Mouse (Mus musculus) central nervous system, embryonic 11.5 days (tissue): ENCODE data around the gene Mbd3. TPM values are rescaled to one million over a fixed set of nuclear protein-coding genes. Genes with fewer than 3 reads are reported as not detected.

ENCODE experiments used
- polyA plus RNA-seq: library from polyadenylated mRNA; depleted of rRNA; stranded (reverse); fragments of >200 nt; gene quantifications from 2 replicates; pipeline ENCODE4 v1.2.3, GENCODE M21; 2012; rRNA removed

The Mbd3 gene
- polyA plus RNA-seq, result 289 and 353 TPM in 2 replicates

DNA sequence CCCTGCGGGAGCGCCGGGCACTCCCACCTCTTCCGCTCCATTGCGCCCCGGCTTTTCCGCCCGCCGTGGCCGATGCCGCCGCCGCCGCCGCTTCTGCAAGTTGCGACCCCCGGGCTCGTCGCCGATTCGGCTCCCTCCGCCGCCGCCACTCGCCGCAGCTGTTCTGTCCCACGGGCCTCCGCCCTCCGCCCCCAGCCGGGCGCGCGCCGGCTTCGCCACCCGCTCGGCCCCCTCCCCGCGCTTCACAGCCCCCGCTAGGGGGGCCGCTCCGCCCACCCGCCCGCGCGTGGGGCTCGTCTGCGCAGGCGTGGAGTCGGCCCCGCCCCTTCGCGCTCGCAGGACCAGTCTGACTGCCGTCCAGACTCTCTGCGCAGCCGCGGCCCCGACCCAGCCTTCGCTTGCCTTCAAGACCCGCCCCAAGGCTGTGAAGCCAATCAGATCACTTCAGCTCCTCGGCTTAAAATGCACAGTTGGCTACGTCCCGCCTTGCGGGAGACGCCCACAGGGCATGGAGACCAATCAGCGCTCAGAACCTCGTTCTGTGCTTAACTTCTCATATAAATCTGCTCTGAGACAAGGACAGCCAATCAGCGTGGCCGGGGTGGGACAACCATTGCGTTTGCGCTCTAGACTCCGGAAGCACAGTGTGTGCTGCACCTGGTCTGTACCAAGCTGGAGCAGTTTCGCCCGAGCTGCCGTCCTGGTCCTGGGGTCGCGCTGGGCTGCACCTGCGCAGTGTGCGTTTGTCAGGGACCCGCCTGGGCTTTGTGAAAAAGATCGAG, at the start of gene Mbd3:
Mbd3 (minus strand) TSS at position 360 of the 782 bp plus-strand sequence.

DNA sequence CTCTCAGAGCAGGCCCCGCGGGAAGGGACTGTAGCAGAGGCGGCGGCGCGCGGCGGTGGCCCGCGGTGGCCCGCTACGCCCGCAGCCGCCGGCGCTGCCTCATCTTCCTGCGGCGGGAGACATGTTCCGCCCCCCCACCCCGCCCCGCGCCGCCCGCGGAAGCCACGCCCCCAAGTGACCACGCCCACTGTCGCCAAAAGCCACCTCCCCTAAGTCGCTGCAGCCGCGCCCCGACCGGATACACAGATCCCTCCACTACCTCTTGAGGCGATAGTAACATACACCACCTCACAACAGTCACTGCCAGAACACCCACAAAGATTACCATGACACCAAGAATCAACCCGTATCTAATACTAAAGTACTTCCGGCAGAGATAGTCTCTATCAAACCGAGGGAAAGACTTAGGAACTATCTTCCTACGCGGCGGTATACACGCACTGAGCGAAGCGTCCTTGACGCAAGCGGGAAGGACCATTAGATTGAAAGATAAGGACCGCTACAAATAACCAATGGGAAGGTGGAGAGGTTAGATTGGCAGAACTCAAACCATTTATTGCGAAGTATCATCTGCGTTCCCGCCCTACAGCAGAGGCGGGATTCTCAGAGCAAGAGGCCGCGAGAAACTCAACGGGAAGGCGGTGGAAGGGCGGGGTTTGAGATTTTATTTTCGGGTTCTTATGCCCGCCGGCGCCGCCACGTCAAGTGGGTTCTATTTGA, 34.3 kb upstream of the Mbd3 start, which contains the start of gene Tcf3:
Tcf3 (minus strand) TSS at position 135 of the 720 bp plus-strand sequence.

DNA sequence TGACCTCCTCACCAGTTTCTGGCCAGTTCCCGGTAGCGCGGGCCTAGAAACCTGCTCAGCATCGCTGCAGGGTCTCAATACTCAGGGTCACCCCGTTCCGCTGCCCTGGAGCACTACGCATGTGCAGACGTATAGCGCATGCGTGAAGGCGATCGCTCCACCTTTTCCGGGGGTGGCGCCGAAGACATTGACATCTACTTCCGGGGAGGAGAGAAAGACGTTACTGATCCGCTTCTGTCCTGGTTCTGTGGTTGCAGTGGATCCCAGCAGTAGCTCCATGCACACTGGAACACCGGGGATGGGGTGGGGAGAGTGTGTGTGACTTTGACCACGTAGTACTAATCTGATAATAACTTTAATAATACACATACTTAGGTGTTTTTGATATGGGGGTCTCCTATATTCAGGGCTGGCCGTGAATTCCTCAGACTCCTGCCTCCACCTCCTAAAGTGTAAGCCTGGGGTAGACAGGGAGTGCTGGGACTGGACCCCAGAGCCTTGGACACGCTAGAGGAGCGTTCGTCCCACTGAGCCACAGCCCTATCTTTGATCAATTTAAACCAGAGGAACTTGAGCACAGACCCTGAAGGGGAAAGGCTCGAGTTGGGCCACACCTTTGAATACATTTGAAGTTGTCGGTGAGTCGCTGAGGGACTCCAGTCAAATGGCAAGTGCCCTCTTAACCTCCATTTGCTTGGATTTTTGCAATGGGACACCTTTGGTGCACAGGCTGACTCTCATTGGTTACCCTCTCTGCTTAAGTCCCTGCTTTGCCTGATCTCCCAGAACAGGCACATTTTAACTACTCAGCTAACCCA, 7.5 kb upstream of the Mbd3 start, which contains the start of gene Uqcr11:
Uqcr11 (minus strand) TSS at position 147 of the 818 bp plus-strand sequence.

DNA sequence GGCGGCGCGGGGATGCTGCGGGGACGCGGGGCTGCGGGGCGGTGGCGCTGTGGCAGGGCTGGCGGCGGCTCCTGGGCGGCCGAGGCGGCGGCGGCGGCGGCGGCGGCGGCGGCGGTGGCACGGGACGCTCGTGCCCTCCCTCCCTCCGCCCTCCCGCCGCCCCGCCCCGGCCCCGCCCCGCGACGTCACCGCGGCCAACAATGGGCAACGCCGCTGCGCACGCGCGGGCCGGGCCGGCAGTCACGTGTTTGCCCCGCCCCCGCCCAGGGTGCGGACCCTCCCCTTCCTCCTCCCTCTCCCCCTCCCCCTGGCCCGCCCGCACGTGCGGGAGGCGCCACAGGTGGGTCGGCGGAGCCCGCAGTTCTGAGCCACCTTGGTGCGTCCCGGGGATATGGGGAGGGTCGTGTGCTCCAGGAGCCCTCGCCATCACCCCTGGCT, 11.8 kb downstream of the Mbd3 start, which contains the start of gene Mex3d:
Mex3d (minus strand) TSS at position 138 of the 438 bp plus-strand sequence.

DNA sequence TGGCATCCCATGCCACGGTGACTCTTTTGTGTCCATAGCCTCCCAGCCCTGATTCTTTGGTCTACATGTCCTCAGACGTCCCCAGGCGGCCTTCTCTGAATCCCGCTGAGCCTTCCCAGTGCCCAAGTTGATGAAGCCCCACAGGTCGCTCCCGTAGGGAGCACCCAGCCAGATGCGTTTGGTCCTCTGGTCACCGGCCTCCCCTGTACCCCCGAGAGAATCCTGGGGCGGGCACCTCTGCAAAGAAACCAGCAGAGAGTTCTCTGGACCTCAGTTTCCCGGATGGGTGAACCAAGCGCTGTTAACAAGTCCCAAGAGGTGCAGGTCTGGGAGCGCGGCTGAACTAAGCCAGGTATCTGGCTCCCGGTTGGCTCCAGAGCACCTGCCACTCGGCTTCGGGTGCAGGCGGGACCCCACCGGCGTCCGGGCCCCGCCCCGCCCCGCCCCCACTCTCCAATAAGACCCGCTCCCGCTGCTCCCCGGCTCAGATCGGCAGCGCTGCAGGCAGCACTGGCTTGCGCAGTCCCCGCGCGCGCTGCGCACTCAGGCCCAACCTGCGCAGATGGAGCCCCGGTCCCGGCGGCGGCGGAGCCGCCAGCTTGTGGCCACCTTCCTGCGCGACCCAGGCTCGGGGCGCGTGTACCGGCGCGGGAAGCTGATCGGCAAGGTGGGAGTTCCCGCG, 43.2 kb downstream of the Mbd3 start, which contains the start of gene Plk5:
Plk5 (plus strand) TSS at position 459 of the 682 bp plus-strand sequence.

DNA sequence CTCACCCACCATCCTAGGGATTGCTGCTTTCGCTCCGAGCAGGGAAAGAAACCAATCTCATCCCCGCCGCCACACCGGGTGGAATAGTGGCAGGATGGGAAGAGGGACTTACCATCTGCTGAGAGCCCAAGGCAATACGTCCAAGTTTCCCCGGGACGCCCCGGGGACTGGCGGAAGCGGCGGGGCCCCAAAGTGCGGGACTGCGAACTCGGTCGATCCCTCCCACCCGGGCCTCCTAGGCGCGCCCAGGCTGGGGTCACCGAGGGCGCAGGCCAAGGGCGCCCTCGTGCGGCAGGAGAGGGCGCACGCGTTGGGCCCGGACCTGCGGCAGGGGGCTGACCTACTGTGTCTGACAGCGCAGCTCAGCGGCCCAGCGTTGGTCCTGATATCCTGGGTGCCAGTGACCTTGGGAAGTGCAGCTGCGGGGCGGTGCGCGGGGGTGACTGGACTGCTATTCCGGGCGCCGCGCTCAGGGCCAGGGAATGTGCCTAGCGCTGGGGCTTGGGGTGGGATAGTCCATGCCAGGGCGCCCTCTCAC, 51.0 kb downstream of the Mbd3 start, which contains the start of gene Adamtsl5:
Adamtsl5 (minus strand) TSS at position 169 of the 538 bp plus-strand sequence.

Other genes with a start within 250 kb of the Mbd3 start
- gene Cirbp, start 233.6 kb downstream of the Mbd3 start, polyA plus RNA-seq, result 260 and 305 TPM in 2 replicates
- gene 1600002K03Rik, start 226.6 kb downstream of the Mbd3 start, polyA plus RNA-seq, result 15.7 and 18.1 TPM in 2 replicates
- 47.6 and 65.6 TPM in 2 replicates for gene Efna2, start 220.1 kb downstream of the Mbd3 start, polyA plus RNA-seq
- gene Mum1, start 173.1 kb downstream of the Mbd3 start, polyA plus RNA-seq, result 115 and 164 TPM in 2 replicates
- gene Ndufs7, start 150.4 kb downstream of the Mbd3 start, polyA plus RNA-seq, result 188 and 220 TPM in 2 replicates
- gene Gamt, start 138.5 kb downstream of the Mbd3 start, polyA plus RNA-seq, result 11.8 and 25.1 TPM in 2 replicates
- 156 and 213 TPM in 2 replicates for gene Dazap1, start 138.1 kb downstream of the Mbd3 start, polyA plus RNA-seq
- 3,440 and 4,629 TPM in 2 replicates for gene Rps15, start 107.1 kb downstream of the Mbd3 start, polyA plus RNA-seq
- gene Apc2, start 103.6 kb downstream of the Mbd3 start, polyA plus RNA-seq, result 48.8 and 63.3 TPM in 2 replicates
- 30.4 and 34.3 TPM in 2 replicates for gene 2310011J03Rik, start 79.0 kb downstream of the Mbd3 start, polyA plus RNA-seq
- gene Pcsk4, start 70.1 kb downstream of the Mbd3 start, polyA plus RNA-seq, result 3.1 and 4.9 TPM in 2 replicates
- gene Reep6, start 69.6 kb downstream of the Mbd3 start, polyA plus RNA-seq, result 2.0 and 3.5 TPM in 2 replicates
- 0.52 and 0.75 TPM in 2 replicates for gene Adamtsl5, start 51.1 kb downstream of the Mbd3 start, polyA plus RNA-seq
- gene Plk5, start 43.1 kb downstream of the Mbd3 start, polyA plus RNA-seq, result 0.26 and 0.29 TPM in 2 replicates
- 57.7 and 74.4 TPM in 2 replicates for gene Mex3d, start 11.9 kb downstream of the Mbd3 start, polyA plus RNA-seq
- gene Uqcr11, start 7.3 kb upstream of the Mbd3 start, polyA plus RNA-seq, result 428 and 554 TPM in 2 replicates
- 222 and 230 TPM in 2 replicates for gene Tcf3, start 34.1 kb upstream of the Mbd3 start, polyA plus RNA-seq
- gene Onecut3, start 95.3 kb upstream of the Mbd3 start, polyA plus RNA-seq, result 5.6 and 6.1 TPM in 2 replicates
- gene Atp8b3, start 139.6 kb upstream of the Mbd3 start, polyA plus RNA-seq, result 0.43 and 0.58 TPM in 2 replicates
- gene Rexo1, start 162.0 kb upstream of the Mbd3 start, polyA plus RNA-seq, result 43.3 and 54.8 TPM in 2 replicates
- 10.5 and 12.0 TPM in 2 replicates for gene Klf16, start 177.8 kb upstream of the Mbd3 start, polyA plus RNA-seq
- 97.0 and 107 TPM in 2 replicates for gene Abhd17a, start 190.8 kb upstream of the Mbd3 start, polyA plus RNA-seq
- gene Scamp4, start 203.3 kb upstream of the Mbd3 start, polyA plus RNA-seq, result 48.7 and 54.0 TPM in 2 replicates
- 9.7 and 11.8 TPM in 2 replicates for gene Adat3, start 203.3 kb upstream of the Mbd3 start, polyA plus RNA-seq
- gene Gm49322, start 206.5 kb upstream of the Mbd3 start, polyA plus RNA-seq, result 5.1 and 5.9 TPM in 2 replicates
- 169 and 230 TPM in 2 replicates for gene Csnk1g2, start 223.3 kb upstream of the Mbd3 start, polyA plus RNA-seq